Mouse (Mus musculus) bone marrow macrophage, adult 2 months (primary cell): ENCODE measurements around the gene Cpne9.

Experiments used
- CTCF ChIP-seq: IDR thresholded peaks from 2 replicates; pipeline ENCODE4 v1.5.1; 2012; ENCODE audit warnings: low read depth, mild to moderate bottlenecking, low read length, moderate library complexity
- POLR2A ChIP-seq: IDR thresholded peaks from 2 replicates; pipeline ENCODE4 v1.6.1; 2012; ENCODE audit warnings: mild to moderate bottlenecking, low read depth, low read length, borderline replicate concordance

GRCm38 (mm10) chr6:113343177-113344092 lies 61.3 kb downstream of the Cpne9 start, which contains the start of gene Camk1:
- TF ChIP-seq CTCF = no peak
- TF ChIP-seq POLR2A = no peak
